8 mouse cellular contexts compared by ENCODE assay signal in the genomic region with DNA sequence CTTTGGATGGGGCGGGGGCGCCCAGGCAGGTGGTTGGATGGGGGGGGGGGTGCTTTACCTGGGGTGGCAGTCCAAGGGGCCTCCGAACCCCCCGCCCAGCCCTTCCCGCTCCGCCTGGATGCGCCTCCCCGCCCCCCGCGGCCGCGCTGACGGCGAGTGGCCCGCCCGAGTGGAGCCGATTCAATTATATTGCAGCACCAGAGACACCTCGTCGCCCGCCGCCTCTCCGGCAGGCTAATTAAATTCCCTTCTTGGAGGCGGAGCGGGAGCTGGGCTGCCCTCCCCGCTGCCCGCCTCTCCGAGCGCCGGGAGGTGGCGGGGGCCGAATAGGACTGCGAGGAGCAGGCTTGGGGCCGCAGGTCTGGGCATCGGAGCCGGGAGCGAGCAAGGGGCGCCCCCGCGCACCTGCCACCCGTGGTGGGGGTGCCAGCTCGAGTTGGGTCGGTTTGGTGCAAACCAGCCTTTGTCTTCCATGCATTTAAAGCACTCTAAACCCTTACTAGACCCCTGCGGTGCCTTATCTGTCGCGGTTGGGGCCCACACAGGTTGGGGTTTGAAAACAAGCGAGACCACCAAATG. TPM values are rescaled to one million over a fixed set of nuclear protein-coding genes. Genes with fewer than 3 reads are reported as not detected.
A peak's percentile ranks its signal among the peaks of the same experiment; 100 is the strongest.
DNase-seq lines count a peak whose midpoint lies in the region; ATAC-seq and TF ChIP-seq lines count a peak whose summit lies in the region.

No protein-coding gene starts in this region.

- intact Hi-C loops in heart, postnatal 25 days (cut with DNase I), result loop anchor here (5.0 kb wide), 1 partner anchor 211 kb away; no protein-coding TSS in a partner anchor
- intact Hi-C loops in gastrocnemius, postnatal 36 days (cut with DNase I), result no loop called here

- peak overlapping the region; percentile 94 for H3K27ac ChIP-seq in liver, embryonic 12.5 days
- H3K27ac ChIP-seq in neural tube, embryonic 12.5 days, result peak overlapping the region; percentile 97
- peak overlapping the region; percentile 91 for H3K27ac ChIP-seq in thymus, adult 2 months (ENCODE audit: control insufficient read depth, insufficient read depth, low read length)

- no peaks in the 10 kb centered on the region for H3K27me3 ChIP-seq in liver, embryonic 12.5 days (replicated peaks)
- H3K27me3 ChIP-seq in neural tube, embryonic 12.5 days (replicated peaks), result no peaks in the 10 kb centered on the region
- H3K27me3 ChIP-seq in thymus, adult 2 months (ENCODE audit: control insufficient read depth, insufficient read depth, low read length), result no peaks in the 10 kb centered on the region

- WGBS in liver, embryonic 12.5 days (ENCODE audit: insufficient replicate concordance), result under 1% methylated on average over 39 of the region's 46 CpGs
- WGBS in neural tube, embryonic 12.5 days, result 0% methylated on average over 43 of the region's 46 CpGs
- WGBS in thymus, adult 2 months, result under 1% methylated on average over 43 of the region's 46 CpGs

- no peak for ATAC-seq in liver, embryonic 12.5 days
- peak; percentile 14 for ATAC-seq in neural tube, embryonic 12.5 days (ENCODE audit: low FRiP score, low read depth)

- peak overlapping the region; percentile 93 for H3K9ac ChIP-seq in liver, embryonic 12.5 days
- peak overlapping the region; percentile 86 for H3K9ac ChIP-seq in neural tube, embryonic 12.5 days

- H3K4me1 ChIP-seq in liver, embryonic 12.5 days, result peaks cover 92% of the 10 kb centered on the region
- H3K4me1 ChIP-seq in neural tube, embryonic 12.5 days, result peaks cover 93% of the 10 kb centered on the region
- H3K4me1 ChIP-seq in thymus, adult 2 months (replicated peaks; ENCODE audit: control insufficient read depth, insufficient read depth, low read length), result peaks cover 66% of the 10 kb centered on the region

- H3K9me3 ChIP-seq in liver, embryonic 12.5 days (replicated peaks), result no peaks in the 10 kb centered on the region
- H3K9me3 ChIP-seq in neural tube, embryonic 12.5 days, result no peaks in the 10 kb centered on the region

- peak overlapping the region; percentile 88 for H3K4me3 ChIP-seq in liver, embryonic 12.5 days
- peak overlapping the region; percentile 64 for H3K4me3 ChIP-seq in neural tube, embryonic 12.5 days
- H3K4me3 ChIP-seq in thymus, adult 2 months (ENCODE audit: control insufficient read depth, insufficient read depth, low read length), result peak overlapping the region; percentile 70

- TF ChIP-seq POLR2A in thymus, adult 2 months (IDR thresholded peaks at IDR 0.05; ENCODE audit: control insufficient read depth, extremely low read depth, insufficient read depth, low read length, poor library complexity), result no peak

- no peak for TF ChIP-seq CTCF in thymus, adult 2 months (IDR thresholded peaks at IDR 0.05; ENCODE audit: borderline replicate concordance, control insufficient read depth, extremely low read depth, insufficient read depth, low read length, poor library complexity)

- peak overlapping the region; percentile 100 for H3K4me2 ChIP-seq in liver, embryonic 12.5 days
- H3K4me2 ChIP-seq in neural tube, embryonic 12.5 days (replicated peaks), result peak overlapping the region; percentile 97

- peaks cover 6% of the 10 kb centered on the region for H3K36me3 ChIP-seq in liver, embryonic 12.5 days
- H3K36me3 ChIP-seq in neural tube, embryonic 12.5 days, result no peaks in the 10 kb centered on the region
- H3K36me3 ChIP-seq in thymus, adult 2 months (ENCODE audit: control insufficient read depth, insufficient read depth, low read length), result no peaks in the 10 kb centered on the region

- DNase-seq in heart, adult 11 months, result peak; percentile 97
- no peak for DNase-seq in heart, postnatal 25 days (ENCODE audit: low spot score)
- DNase-seq in cerebellum, adult 9-11 months, result peak; percentile 90
- peak; percentile 44 to 50 for DNase-seq in gastrocnemius, postnatal 36 days
- DNase-seq in kidney, adult 9 months, result peak; percentile 71
- DNase-seq in thymus, adult 2 months, result peak; percentile 66

RNA-seq across cellular contexts. Expression of gene Gins2, which starts 51.2 kb away (rescaled TPM):
- 1 to 10 TPM; 1.2 to 1.5 TPM for total RNA-seq in heart, postnatal 25 days (2021)
- total RNA-seq in gastrocnemius, postnatal 36 days (2021), result under 1 TPM; 0.66 to 0.94 TPM
- 77.5 and 81.2 TPM in 2 replicates for polyA plus RNA-seq in liver, embryonic 12.5 days (2016; fragmentation: Nextera tagmentation; extraction: Ambion mirVana)
- 53.4 and 54.7 TPM in 2 replicates for polyA plus RNA-seq in neural tube, embryonic 12.5 days (2016; fragmentation: Nextera tagmentation; extraction: Ambion mirVana)
- 48.3 and 69.1 TPM in 2 replicates for polyA plus RNA-seq in thymus, adult 2 months (2012; rRNA removed)
